Mouse (Mus musculus) forebrain, embryonic 16.5 days (tissue): ENCODE data around the gene Gabrg3. TPM values are rescaled to one million over a fixed set of nuclear protein-coding genes. Genes with fewer than 3 reads are reported as not detected.

Experiments
- ATAC-seq: fragments of 200-750 bp; cut with Nextera tagmentation; 2 replicates; pipeline ENCODE4 v1.8.0; 2017; ENCODE audit warnings: mild to moderate bottlenecking, moderate library complexity
- H3K27ac ChIP-seq: fragments of 300-500 bp; sonication (generic); 2 replicates; pipeline ENCODE4 v1.5.1; 2014; ENCODE audit warnings: low read length, control low read depth
- H3K27me3 ChIP-seq: fragments of 300-500 bp; sonication (generic); replicated peaks from 2 replicates; pipeline ENCODE4 v1.6.1; 2014; ENCODE audit warnings: low read length; ENCODE audit not compliant: control insufficient read depth, insufficient read depth
- H3K36me3 ChIP-seq: fragments of 300-500 bp; sonication (generic); 2 replicates; pipeline ENCODE4 v1.6.1; 2014; ENCODE audit not compliant: control insufficient read depth, insufficient read depth
- H3K4me1 ChIP-seq: fragments of 300-500 bp; sonication (generic); replicated peaks from 2 replicates; pipeline ENCODE4 v1.6.1; 2014; ENCODE audit warnings: low read length; ENCODE audit not compliant: control insufficient read depth, insufficient read depth
- H3K4me2 ChIP-seq: fragments of 300-500 bp; sonication (generic); 2 replicates; pipeline ENCODE4 v1.6.1; 2014; ENCODE audit warnings: mild to moderate bottlenecking, low read length, control low read depth
- H3K4me3 ChIP-seq: fragments of 300-500 bp; sonication (generic); replicated peaks from 2 replicates; pipeline ENCODE4 v1.5.1; 2014; ENCODE audit warnings: mild to moderate bottlenecking, low read length, control low read depth
- H3K9ac ChIP-seq: fragments of 300-500 bp; sonication (generic); replicated peaks from 2 replicates; pipeline ENCODE4 v1.6.1; 2014; ENCODE audit warnings: low read depth, low read length, control low read depth
- H3K9me3 ChIP-seq: fragments of 300-500 bp; sonication (generic); 2 replicates; pipeline ENCODE4 v1.6.1; 2016; ENCODE audit warnings: low read length; ENCODE audit not compliant: control insufficient read depth
- WGBS: fragments of 180-500 bp; shearing (Covaris S2); extraction: QIAGEN DNeasy Blood & Tissue Kit; methylation state at CpG from one replicate; pipeline ENCODE4 v1.1.7; 2014; 5-methylcytosine and 5-hydroxymethylcytosine counted together
- polyA plus RNA-seq: library from polyadenylated mRNA; unstranded; fragments of >200 nt; fragmentation: Nextera tagmentation; extraction: Ambion mirVana; gene quantifications from 2 replicates; pipeline ENCODE4 v1.2.1, GENCODE M21; 2015

Gabrg3 gene
- polyA plus RNA-seq, 1 experiment from 2014 or later: 8.1 TPM

GRCm38 (mm10) chr7:56899762-56900161 is 487.2 kb downstream of the Gabrg3 start:
- no peaks in the 10 kb centered on the region for H3K4me1 ChIP-seq
- ATAC-seq: no peak
- H3K9me3 ChIP-seq: no peaks in the 10 kb centered on the region
- no peak overlapping the region for H3K9ac ChIP-seq
- no peak overlapping the region for H3K4me2 ChIP-seq
- H3K36me3 ChIP-seq: no peaks in the 10 kb centered on the region
- no peak overlapping the region for H3K27ac ChIP-seq
- no peak overlapping the region for H3K4me3 ChIP-seq
- no peaks in the 10 kb centered on the region for H3K27me3 ChIP-seq
- WGBS: 42% methylated on average over 4 of the region's 4 CpGs

DNA sequence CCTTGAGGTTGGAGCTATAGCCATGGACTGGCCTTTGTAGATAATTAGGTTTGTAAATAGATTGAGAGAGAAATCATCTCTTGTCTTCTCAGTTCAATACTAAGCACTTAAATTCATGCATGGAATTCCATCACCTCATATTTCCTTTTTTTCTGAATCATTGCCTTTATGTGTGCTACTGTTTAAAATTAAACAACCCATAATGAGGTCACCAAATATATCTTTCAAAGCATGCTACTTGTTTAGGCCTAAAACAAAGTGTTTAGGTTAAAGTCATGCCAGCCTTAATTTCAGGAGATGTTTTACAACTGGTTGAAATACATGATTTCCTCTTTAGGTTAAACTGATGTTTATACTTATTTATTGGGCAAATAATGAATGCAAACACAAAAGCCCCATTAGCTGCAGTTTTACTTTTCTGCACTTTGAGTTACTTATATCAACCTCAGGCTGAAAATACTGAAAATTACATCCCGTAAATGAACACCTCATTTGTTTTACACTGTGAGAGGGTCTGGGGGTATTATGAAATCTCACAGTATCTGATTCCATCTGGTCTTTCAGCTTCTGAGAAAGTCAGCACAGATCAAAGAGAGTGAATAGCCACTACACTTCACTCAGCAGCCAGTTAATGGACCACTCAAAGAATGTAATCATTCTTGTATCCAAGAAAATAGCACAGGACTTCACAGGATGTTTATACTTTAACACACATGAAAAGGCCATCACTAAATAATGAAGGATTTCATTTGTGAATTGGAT is 519.5 kb downstream of the Gabrg3 start:
- H3K27ac ChIP-seq: no peak overlapping the region
- H3K9me3 ChIP-seq: peaks cover 3% of the 10 kb centered on the region; the same call in 1 of the 2 replicates
- no peaks in the 10 kb centered on the region for H3K4me1 ChIP-seq
- no peak for ATAC-seq
- H3K4me2 ChIP-seq: no peak overlapping the region
- no peaks in the 10 kb centered on the region for H3K36me3 ChIP-seq
- no peak overlapping the region for H3K4me3 ChIP-seq
- 92% methylated on average over 1 of the region's 1 CpGs for WGBS
- H3K27me3 ChIP-seq: no peaks in the 10 kb centered on the region
- no peak overlapping the region for H3K9ac ChIP-seq

DNA sequence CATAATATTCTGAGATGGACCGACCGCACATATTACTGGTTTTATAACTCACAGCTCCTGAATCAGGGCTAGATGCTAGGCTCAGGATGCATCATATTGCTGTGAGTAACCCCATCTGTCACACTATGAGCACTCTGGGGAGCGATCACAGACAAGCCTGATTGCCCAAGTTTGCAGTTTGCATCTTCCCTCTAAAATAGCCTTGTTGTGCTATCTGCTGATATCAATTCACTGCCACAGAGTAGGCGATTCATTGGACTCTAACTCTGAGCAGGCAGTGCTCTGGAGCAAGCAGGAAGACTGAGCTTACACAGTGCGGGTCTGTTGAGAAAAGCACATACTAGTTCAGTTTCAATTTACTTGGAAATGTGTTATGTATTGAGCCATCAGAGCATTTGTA is 543.4 kb downstream of the Gabrg3 start:
- no peaks in the 10 kb centered on the region for H3K9me3 ChIP-seq
- no peaks in the 10 kb centered on the region for H3K4me1 ChIP-seq
- no peak overlapping the region for H3K4me3 ChIP-seq
- WGBS: 93% methylated on average over 5 of the region's 5 CpGs
- H3K36me3 ChIP-seq: no peaks in the 10 kb centered on the region
- no peak overlapping the region for H3K4me2 ChIP-seq
- no peak overlapping the region for H3K27ac ChIP-seq
- no peak overlapping the region for H3K9ac ChIP-seq
- ATAC-seq: no peak
- no peaks in the 10 kb centered on the region for H3K27me3 ChIP-seq

DNA sequence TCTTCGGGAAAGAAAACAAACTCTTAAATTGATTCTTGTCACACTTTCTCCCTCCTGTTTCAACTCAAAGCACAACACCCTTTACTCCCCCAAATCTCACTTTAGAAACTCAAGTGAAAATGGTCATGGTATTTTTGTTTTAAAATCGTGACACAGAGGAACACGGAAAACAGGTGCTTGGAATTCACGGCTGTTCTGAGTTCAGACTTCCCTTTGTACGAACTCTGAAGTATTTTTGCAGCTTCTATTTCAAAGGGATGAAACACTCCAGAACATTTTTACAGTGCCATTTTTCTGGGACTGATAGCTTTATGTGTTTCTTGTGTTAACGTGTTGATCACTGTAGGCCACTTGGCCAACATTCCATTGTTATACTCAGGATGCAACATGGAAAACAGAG is 561.5 kb downstream of the Gabrg3 start:
- whole genome bisulfite sequencing: 86% methylated on average over 6 of the region's 6 CpGs
- no peak for ATAC-seq

GRCm38 (mm10) chr7:56801841-56802240 is 585.1 kb downstream of the Gabrg3 start:
- H3K4me2 ChIP-seq: no peak overlapping the region
- H3K36me3 ChIP-seq: no peaks in the 10 kb centered on the region
- H3K4me1 ChIP-seq: no peaks in the 10 kb centered on the region
- no peak overlapping the region for H3K4me3 ChIP-seq
- H3K9ac ChIP-seq: no peak overlapping the region
- H3K27me3 ChIP-seq: no peaks in the 10 kb centered on the region
- ATAC-seq: no peak
- WGBS: 82% methylated on average over 1 of the region's 1 CpGs
- no peaks in the 10 kb centered on the region for H3K9me3 ChIP-seq
- no peak overlapping the region for H3K27ac ChIP-seq

More for the DNA sequence above, 561.5 kb downstream of the Gabrg3 start:
- H3K36me3 ChIP-seq: no peaks in the 10 kb centered on the region
- H3K9ac ChIP-seq: no peak overlapping the region
- no peaks in the 10 kb centered on the region for H3K9me3 ChIP-seq
- no peaks in the 10 kb centered on the region for H3K27me3 ChIP-seq
- no peak overlapping the region for H3K4me2 ChIP-seq
- no peak overlapping the region for H3K4me3 ChIP-seq
- no peak overlapping the region for H3K27ac ChIP-seq
- no peaks in the 10 kb centered on the region for H3K4me1 ChIP-seq

DNA sequence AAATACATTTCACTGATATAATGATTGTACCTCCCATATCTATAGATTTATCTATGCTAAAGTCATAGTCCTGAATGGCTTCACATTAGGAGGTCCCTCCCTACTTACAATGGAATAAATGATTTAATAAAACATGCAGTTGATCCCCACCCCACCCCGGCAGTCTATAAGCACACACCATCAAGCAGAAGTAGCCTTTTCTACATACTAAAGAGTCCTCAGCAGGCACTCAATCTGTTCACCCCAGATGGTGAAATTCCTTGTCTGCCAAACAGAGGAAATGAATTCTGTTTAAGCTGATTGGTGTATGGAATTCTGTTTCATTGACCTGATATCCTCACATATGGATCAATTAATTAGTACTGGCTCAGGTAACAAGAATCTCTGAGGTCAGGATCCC is 607.9 kb downstream of the Gabrg3 start:
- no peak overlapping the region for H3K4me2 ChIP-seq
- H3K27me3 ChIP-seq: no peaks in the 10 kb centered on the region
- 60% methylated on average over 1 of the region's 1 CpGs for WGBS
- peak; percentile 92 for ATAC-seq
- no peak overlapping the region for H3K4me3 ChIP-seq
- 0 out of 2 replicates have a peak overlapping the region, but pooled peaks have one; percentile 6 for H3K27ac ChIP-seq
- no peak overlapping the region for H3K9ac ChIP-seq
- H3K36me3 ChIP-seq: no peaks in the 10 kb centered on the region
- no peaks in the 10 kb centered on the region for H3K4me1 ChIP-seq
- H3K9me3 ChIP-seq: no peaks in the 10 kb centered on the region

- 49% methylated on average over 4 of the region's 4 CpGs for WGBS
- Histone ChIP-seq H3K9me3 (no peaks in the 10 kb centered on the region), H3K27me3 (no peaks in the 10 kb centered on the region)
Observed at GRCm38 (mm10) chr7:56768216-56768615, 618.8 kb downstream of the Gabrg3 start.

DNA sequence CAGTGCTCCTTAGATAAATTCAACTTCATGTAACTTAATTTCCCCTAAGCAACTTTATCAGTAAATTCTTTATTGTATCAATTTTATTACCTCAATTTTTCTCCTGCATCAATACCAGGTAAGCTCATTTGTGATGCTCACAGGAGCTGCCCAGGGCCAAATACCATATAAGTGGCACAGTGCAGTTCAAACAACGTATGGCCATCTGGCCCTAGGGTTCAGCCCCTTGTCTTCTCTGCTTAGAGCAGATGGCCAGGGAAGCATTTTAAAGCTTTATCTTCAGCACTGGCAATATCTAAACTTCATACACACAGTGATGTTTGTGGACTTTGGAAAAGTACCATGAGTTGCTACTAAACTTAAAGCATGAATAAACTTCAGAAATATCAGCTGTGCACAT is 619.2 kb downstream of the Gabrg3 start:
- whole genome bisulfite sequencing: 77% methylated on average over 1 of the region's 1 CpGs
- Histone ChIP-seq H3K27me3 (no peaks in the 10 kb centered on the region), H3K9me3 (no peaks in the 10 kb centered on the region), H3K36me3 (no peaks in the 10 kb centered on the region), H3K4me2 (no peak overlapping the region), H3K27ac (no peak overlapping the region), H3K4me3 (no peak overlapping the region), H3K9ac (no peak overlapping the region), H3K4me1 (peaks cover 8% of the 10 kb centered on the region; the same call in 1 of the 2 replicates)
- ATAC-seq: no peak

More at GRCm38 (mm10) chr7:56768216-56768615, 618.8 kb downstream of the Gabrg3 start:
- no peak overlapping the region for H3K4me2 ChIP-seq
- H3K27ac ChIP-seq: no peak overlapping the region
- no peak overlapping the region for H3K9ac ChIP-seq
- no peak for ATAC-seq
- H3K4me3 ChIP-seq: no peak overlapping the region
- peaks cover 8% of the 10 kb centered on the region; the same call in 1 of the 2 replicates for H3K4me1 ChIP-seq
- no peaks in the 10 kb centered on the region for H3K36me3 ChIP-seq

- no peaks in the 10 kb centered on the region for H3K9me3 ChIP-seq
- H3K27me3 ChIP-seq: no peaks in the 10 kb centered on the region
- no peak overlapping the region for H3K9ac ChIP-seq
- peaks cover 8% of the 10 kb centered on the region; the same call in 1 of the 2 replicates for H3K4me1 ChIP-seq
- no peak overlapping the region for H3K27ac ChIP-seq
- no peak overlapping the region for H3K4me3 ChIP-seq
- 7% methylated on average over 10 of the region's 10 CpGs for whole genome bisulfite sequencing
- no peak overlapping the region for H3K4me2 ChIP-seq
- no peaks in the 10 kb centered on the region for H3K36me3 ChIP-seq
- peak; percentile 83 for ATAC-seq
Observed at GRCm38 (mm10) chr7:56765612-56766445, 621.2 kb downstream of the Gabrg3 start.
